Mouse (Mus musculus): ENCODE data around the gene Crybg3. TPM values are rescaled to one million over a fixed set of nuclear protein-coding genes. Genes with fewer than 3 reads are reported as not detected.

The Crybg3 gene
- polyA plus RNA-seq, 1 experiment from 2014 or later, result 20.5 TPM

- Histone ChIP-seq H3K9me3 (ENCODE audit: control insufficient read depth, low read length) (no peaks in the 10 kb centered on the region), H3K36me3 (ENCODE audit: control insufficient read depth, insufficient read depth, low read length) (no peaks in the 10 kb centered on the region), H3K9ac (ENCODE audit: low read length) (0 out of 2 replicates have a peak overlapping the region, but pooled peaks have one; percentile 13), H3K4me3 (ENCODE audit: control insufficient read depth in 1 of 2, insufficient read depth in 1 of 2, low read depth in 1 of 2, low read length in 2 of 2) (no peak overlapping the region), H3K4me1 (ENCODE audit: control insufficient read depth in 2 of 2, insufficient read depth in 2 of 2, low read length in 2 of 2) (peaks cover 46 to 71% of the 10 kb centered on the region in 2 experiments), H3K4me2 (ENCODE audit: low read length) (peak overlapping the region; percentile 9; the same call in 1 of the 2 replicates), H3K27ac (replicated peaks in 1 of 2; ENCODE audit: control insufficient read depth in 1 of 2, insufficient read depth in 1 of 2, low read depth in 2 of 2, low read length in 2 of 2) (peak overlapping the region; percentile 64 to 69; a peak in 3 of 4 replicates), H3K27me3 (ENCODE audit: control insufficient read depth, insufficient read depth, low read length) (no peaks in the 10 kb centered on the region)
- 29% methylated on average over 6 of the region's 6 CpGs for WGBS
- no peak for ATAC-seq (ENCODE audit: insufficient number of reproducible peaks, insufficient read depth, low FRiP score, low read depth)
Observed at GRCm38 (mm10) chr16:59590790-59591189, 10.0 kb downstream of the Crybg3 start.

GRCm38 (mm10) chr16:59588351-59589025 is 12.3 kb downstream of the Crybg3 start:
- WGBS, result 47% methylated on average over 13 of the region's 13 CpGs
- peaks cover 41 to 65% of the 10 kb centered on the region in 2 experiments for H3K4me1 ChIP-seq (ENCODE audit: control insufficient read depth in 2 of 2, insufficient read depth in 2 of 2, low read length in 2 of 2)
- no peaks in the 10 kb centered on the region for H3K9me3 ChIP-seq (ENCODE audit: control insufficient read depth, low read length)
- no peaks in the 10 kb centered on the region for H3K27me3 ChIP-seq (ENCODE audit: control insufficient read depth, insufficient read depth, low read length)
- H3K9ac ChIP-seq (ENCODE audit: low read length), result peak overlapping the region; percentile 38; the same call in 1 of the 2 replicates
- 0 out of 2 replicates have a peak, but pooled peaks have one; percentile 48 for ATAC-seq (ENCODE audit: insufficient number of reproducible peaks, insufficient read depth, low FRiP score, low read depth)
- no peak overlapping the region for H3K4me3 ChIP-seq (ENCODE audit: control insufficient read depth in 1 of 2, insufficient read depth in 1 of 2, low read depth in 1 of 2, low read length in 2 of 2)
- H3K27ac ChIP-seq (replicated peaks in 1 of 2; ENCODE audit: control insufficient read depth in 1 of 2, insufficient read depth in 1 of 2, low read depth in 2 of 2, low read length in 2 of 2), result peak overlapping the region; percentile 89 to 93
- no peaks in the 10 kb centered on the region for H3K36me3 ChIP-seq (ENCODE audit: control insufficient read depth, insufficient read depth, low read length)
- peak overlapping the region; percentile 59 for H3K4me2 ChIP-seq (ENCODE audit: low read length)

- H3K9me3 ChIP-seq (ENCODE audit: control insufficient read depth, low read length), result no peaks in the 10 kb centered on the region
- H3K4me2 ChIP-seq (ENCODE audit: low read length), result peak overlapping the region; percentile 59
- H3K27me3 ChIP-seq (ENCODE audit: control insufficient read depth, insufficient read depth, low read length), result no peaks in the 10 kb centered on the region
- 8% methylated on average over 10 of the region's 10 CpGs for WGBS
- peaks cover 41 to 65% of the 10 kb centered on the region in 2 experiments for H3K4me1 ChIP-seq (ENCODE audit: control insufficient read depth in 2 of 2, insufficient read depth in 2 of 2, low read length in 2 of 2)
- peak overlapping the region; percentile 89 to 93 for H3K27ac ChIP-seq (replicated peaks in 1 of 2; ENCODE audit: control insufficient read depth in 1 of 2, insufficient read depth in 1 of 2, low read depth in 2 of 2, low read length in 2 of 2)
- H3K9ac ChIP-seq (ENCODE audit: low read length), result peak overlapping the region; percentile 55
- H3K36me3 ChIP-seq (ENCODE audit: control insufficient read depth, insufficient read depth, low read length), result no peaks in the 10 kb centered on the region
- no peak overlapping the region for H3K4me3 ChIP-seq (ENCODE audit: control insufficient read depth in 1 of 2, insufficient read depth in 1 of 2, low read depth in 1 of 2, low read length in 2 of 2)
- ATAC-seq (ENCODE audit: insufficient number of reproducible peaks, insufficient read depth, low FRiP score, low read depth), result peak; percentile 79
Observed at GRCm38 (mm10) chr16:59587816-59588215, 13.0 kb downstream of the Crybg3 start.

- peaks cover 41 to 63% of the 10 kb centered on the region in 2 experiments for H3K4me1 ChIP-seq (ENCODE audit: control insufficient read depth in 2 of 2, insufficient read depth in 2 of 2, low read length in 2 of 2)
- H3K9ac ChIP-seq (ENCODE audit: low read length), result peak overlapping the region; percentile 55; the same call in 1 of the 2 replicates
- ATAC-seq (ENCODE audit: insufficient number of reproducible peaks, insufficient read depth, low FRiP score, low read depth), result no peak
- H3K4me2 ChIP-seq (ENCODE audit: low read length), result no peak overlapping the region
- no peaks in the 10 kb centered on the region for H3K36me3 ChIP-seq (ENCODE audit: control insufficient read depth, insufficient read depth, low read length)
- no peaks in the 10 kb centered on the region for H3K27me3 ChIP-seq (ENCODE audit: control insufficient read depth, insufficient read depth, low read length)
- no peak overlapping the region for H3K4me3 ChIP-seq (ENCODE audit: control insufficient read depth in 1 of 2, insufficient read depth in 1 of 2, low read depth in 1 of 2, low read length in 2 of 2)
- H3K27ac ChIP-seq (replicated peaks in 1 of 2; ENCODE audit: control insufficient read depth in 1 of 2, insufficient read depth in 1 of 2, low read depth in 2 of 2, low read length in 2 of 2), result peak overlapping the region; percentile 89 to 93
- 81% methylated on average over 8 of the region's 8 CpGs for WGBS
- no peaks in the 10 kb centered on the region for H3K9me3 ChIP-seq (ENCODE audit: control insufficient read depth, low read length)
Observed at GRCm38 (mm10) chr16:59586911-59587310, 13.9 kb downstream of the Crybg3 start.

- Histone ChIP-seq H3K36me3 (ENCODE audit: control insufficient read depth, insufficient read depth, low read length) (no peaks in the 10 kb centered on the region), H3K27me3 (ENCODE audit: control insufficient read depth, insufficient read depth, low read length) (no peaks in the 10 kb centered on the region), H3K27ac (replicated peaks in 1 of 2; ENCODE audit: control insufficient read depth in 1 of 2, insufficient read depth in 1 of 2, low read depth in 2 of 2, low read length in 2 of 2) (peak overlapping the region; percentile 66 to 89), H3K4me3 (ENCODE audit: control insufficient read depth in 1 of 2, insufficient read depth in 1 of 2, low read depth in 1 of 2, low read length in 2 of 2) (no peak overlapping the region), H3K9ac (ENCODE audit: low read length) (peak overlapping the region; percentile 11; the same call in 1 of the 2 replicates), H3K4me1 (ENCODE audit: control insufficient read depth in 2 of 2, insufficient read depth in 2 of 2, low read length in 2 of 2) (peaks cover 41 to 58% of the 10 kb centered on the region in 2 experiments), H3K9me3 (ENCODE audit: control insufficient read depth, low read length) (no peaks in the 10 kb centered on the region), H3K4me2 (ENCODE audit: low read length) (no peak overlapping the region)
- ATAC-seq (ENCODE audit: insufficient number of reproducible peaks, insufficient read depth, low FRiP score, low read depth), result no peak
- 21% methylated on average over 6 of the region's 6 CpGs for WGBS
Observed at GRCm38 (mm10) chr16:59586276-59586675, 14.5 kb downstream of the Crybg3 start.

- no peaks in the 10 kb centered on the region for H3K27me3 ChIP-seq (ENCODE audit: control insufficient read depth, insufficient read depth, low read length)
- H3K27ac ChIP-seq (replicated peaks in 1 of 2; ENCODE audit: control insufficient read depth in 1 of 2, insufficient read depth in 1 of 2, low read depth in 2 of 2, low read length in 2 of 2), result peak overlapping the region in 1 of 2 experiments; percentile 89; a peak in 2 of 4 replicates
- WGBS, result 59% methylated on average over 4 of the region's 4 CpGs
- 0 out of 2 replicates have a peak overlapping the region, but pooled peaks have one; percentile 11 for H3K9ac ChIP-seq (ENCODE audit: low read length)
- H3K4me1 ChIP-seq (ENCODE audit: control insufficient read depth in 2 of 2, insufficient read depth in 2 of 2, low read length in 2 of 2), result peaks cover 38 to 54% of the 10 kb centered on the region in 2 experiments
- H3K9me3 ChIP-seq (ENCODE audit: control insufficient read depth, low read length), result no peaks in the 10 kb centered on the region
- H3K4me2 ChIP-seq (ENCODE audit: low read length), result no peak overlapping the region
- ATAC-seq (ENCODE audit: insufficient number of reproducible peaks, insufficient read depth, low FRiP score, low read depth), result no peak
- H3K36me3 ChIP-seq (ENCODE audit: control insufficient read depth, insufficient read depth, low read length), result no peaks in the 10 kb centered on the region
- no peak overlapping the region for H3K4me3 ChIP-seq (ENCODE audit: control insufficient read depth in 1 of 2, insufficient read depth in 1 of 2, low read depth in 1 of 2, low read length in 2 of 2)
Observed at GRCm38 (mm10) chr16:59585706-59586244, 15.0 kb downstream of the Crybg3 start.

- 67% methylated on average over 5 of the region's 5 CpGs for WGBS
- no peak for ATAC-seq (ENCODE audit: insufficient number of reproducible peaks, insufficient read depth, low FRiP score, low read depth)
- Histone ChIP-seq H3K4me3 (ENCODE audit: control insufficient read depth in 1 of 2, insufficient read depth in 1 of 2, low read depth in 1 of 2, low read length in 2 of 2) (no peak overlapping the region), H3K4me1 (ENCODE audit: control insufficient read depth in 2 of 2, insufficient read depth in 2 of 2, low read length in 2 of 2) (peaks cover 25 to 35% of the 10 kb centered on the region in 2 experiments), H3K36me3 (ENCODE audit: control insufficient read depth, insufficient read depth, low read length) (no peaks in the 10 kb centered on the region), H3K27me3 (ENCODE audit: control insufficient read depth, insufficient read depth, low read length) (no peaks in the 10 kb centered on the region), H3K9me3 (ENCODE audit: control insufficient read depth, low read length) (no peaks in the 10 kb centered on the region), H3K9ac (ENCODE audit: low read length) (no peak overlapping the region), H3K4me2 (ENCODE audit: low read length) (no peak overlapping the region), H3K27ac (replicated peaks in 1 of 2; ENCODE audit: control insufficient read depth in 1 of 2, insufficient read depth in 1 of 2, low read depth in 2 of 2, low read length in 2 of 2) (no peak overlapping the region)
Observed at GRCm38 (mm10) chr16:59583515-59583914, 17.3 kb downstream of the Crybg3 start.

Data from heart, embryonic 14.5 days (tissue).